Mouse (Mus musculus) B cell, adult 2 months (primary cell): ENCODE results near the gene Gmppb.

Source experiments
- DNase-seq, 2 experiments: peaks; one replicate each; pipeline ENCODE4 v3.0.0; 2022

Gene Gmppb

GRCm38 (mm10) chr9:108080168-108080567 is 31.1 kb downstream of the Gmppb start, which contains the start of gene Mst1:
TSS of gene Mst1 (plus strand) at chr9:108080436.
- no peak for DNase-seq

- no peak for DNase-seq
Observed at GRCm38 (mm10) chr9:108082549-108082948, 33.5 kb downstream of the Gmppb start.

GRCm38 (mm10) chr9:108082988-108083431 is 34.0 kb downstream of the Gmppb start, which contains the start of gene Rnf123:
TSS of gene Rnf123 (minus strand) at chr9:108083346.
- DNase-seq, result peak; percentile 36 to 41

GRCm38 (mm10) chr9:108083561-108083960 is 34.5 kb downstream of the Gmppb start:
- no peak for DNase-seq

GRCm38 (mm10) chr9:108085261-108085660 is 36.2 kb downstream of the Gmppb start:
- DNase-seq, result no peak

- no peak for DNase-seq
Observed at GRCm38 (mm10) chr9:108090611-108091120, 41.6 kb downstream of the Gmppb start.

GRCm38 (mm10) chr9:108093586-108093985 is 44.5 kb downstream of the Gmppb start:
- DNase-seq, result no peak

- DNase-seq, result peak; percentile 98
Observed at GRCm38 (mm10) chr9:108094184-108094941, 45.3 kb downstream of the Gmppb start, which contains the start of gene Apeh. TSS of gene Apeh (minus strand) at chr9:108094606.

- peak; percentile 30 for DNase-seq
Observed at GRCm38 (mm10) chr9:108094998-108095411, 46.0 kb downstream of the Gmppb start.

GRCm38 (mm10) chr9:108095518-108095917 is 46.5 kb downstream of the Gmppb start:
- DNase-seq, result peak; percentile 74

GRCm38 (mm10) chr9:108095949-108096712 is 47.1 kb downstream of the Gmppb start:
- no peak for DNase-seq

GRCm38 (mm10) chr9:108099619-108100018 is 50.6 kb downstream of the Gmppb start:
- DNase-seq, result no peak
